In genomic region chr1:189128706-189129105, GRCm38 (mm10) we compare ENCODE assay signal across 23 mouse cellular contexts.
"Had no signal": no experiment of that assay in that cellular context is flagged by ENCODE, and none has a peak within 500 bp of the region (broad histone marks: within the 10 kb centered on the region; RNA-seq: fewer than 3 reads in every experiment).

No protein-coding gene starts in this region.

- H3K36me3 ChIP-seq: heart, embryonic 10.5 days; heart, embryonic 12.5 days; hindbrain, embryonic 12.5 days; hindbrain, embryonic 15.5 days; intestine, embryonic 15.5 days; limb, embryonic 10.5 days; limb, embryonic 12.5 days had no signal

- H3K9ac ChIP-seq: heart, embryonic 12.5 days; hindbrain, embryonic 12.5 days; hindbrain, embryonic 15.5 days; intestine, embryonic 15.5 days; limb, embryonic 12.5 days had no signal

- H3K4me3 ChIP-seq: gastrocnemius, adult 2 months; heart, embryonic 10.5 days; heart, embryonic 12.5 days; hindbrain, embryonic 12.5 days; hindbrain, embryonic 15.5 days; intestine, embryonic 15.5 days; layer of hippocampus, adult 2 months; left cerebral cortex, adult 2 months; limb, embryonic 10.5 days; limb, embryonic 12.5 days had no signal

- H3K27me3 ChIP-seq: heart, embryonic 12.5 days; hindbrain, embryonic 12.5 days; hindbrain, embryonic 15.5 days; intestine, embryonic 15.5 days; limb, embryonic 12.5 days had no signal

- H3K9me3 ChIP-seq: heart, embryonic 10.5 days; heart, embryonic 12.5 days; hindbrain, embryonic 12.5 days; hindbrain, embryonic 15.5 days; intestine, embryonic 15.5 days; limb, embryonic 10.5 days; limb, embryonic 12.5 days had no signal

- H3K4me1 ChIP-seq: heart, embryonic 10.5 days; heart, embryonic 12.5 days; hindbrain, embryonic 15.5 days; intestine, embryonic 15.5 days had no signal

- ATAC-seq: inflammation-experienced regulatory T-cells, adult 6 months; intestine, postnatal 0 days had no signal

- H3K4me2 ChIP-seq: heart, embryonic 12.5 days; hindbrain, embryonic 12.5 days; hindbrain, embryonic 15.5 days; intestine, embryonic 15.5 days; limb, embryonic 12.5 days had no signal

- DNase-seq: gastrocnemius, adult 2 months; gastrocnemius, postnatal 10 days; gastrocnemius, postnatal 25 days; heart, adult 18-20 months; heart, postnatal 10 days; heart, postnatal 4 days; kidney, adult 18-20 months; kidney, adult 8-10 months; kidney, postnatal 10 days; kidney, postnatal 25 days; kidney, postnatal 4 days; liver had no signal

- H3K27ac ChIP-seq: gastrocnemius, adult 2 months; heart, embryonic 10.5 days; hindbrain, embryonic 12.5 days; hindbrain, embryonic 15.5 days; intestine, embryonic 15.5 days; layer of hippocampus, adult 2 months; left cerebral cortex, adult 2 months; limb, embryonic 10.5 days; limb, embryonic 12.5 days had no signal
